Mouse (Mus musculus): Measurements from ENCODE around the gene Zfp651. TPM values are rescaled to one million over a fixed set of nuclear protein-coding genes. Genes with fewer than 3 reads are reported as not detected.

Gene Zfp651
- polyA plus RNA-seq, 1 experiment from 2014 or later = 16.5 TPM

GRCm38 (mm10) chr9:121719347-121720331 lies 39.5 kb upstream of the Zfp651 start:
- H3K4me3 ChIP-seq (ENCODE audit: control insufficient read depth in 1 of 2, insufficient read depth in 1 of 2, low read depth in 1 of 2, low read length in 2 of 2) = peak overlapping the region; percentile 70 to 73
- H3K4me1 ChIP-seq (ENCODE audit: control insufficient read depth in 2 of 2, insufficient read depth in 2 of 2, low read length in 2 of 2) = peaks cover 4 to 19% of the 10 kb centered on the region in 2 experiments
- peak overlapping the region; percentile 77 for H3K4me2 ChIP-seq (ENCODE audit: low read length)
- peak; percentile 66 for ATAC-seq (ENCODE audit: insufficient number of reproducible peaks, insufficient read depth, low FRiP score, low read depth)
- H3K9me3 ChIP-seq (ENCODE audit: control insufficient read depth, low read length) = no peaks in the 10 kb centered on the region
- peak overlapping the region; percentile 90 to 96 for H3K27ac ChIP-seq (replicated peaks in 1 of 2; ENCODE audit: control insufficient read depth in 1 of 2, insufficient read depth in 1 of 2, low read depth in 2 of 2, low read length in 2 of 2)
- no peaks in the 10 kb centered on the region for H3K27me3 ChIP-seq (ENCODE audit: control insufficient read depth, insufficient read depth, low read length)
- 1% methylated on average over 79 of the region's 87 CpGs for WGBS
- H3K9ac ChIP-seq (ENCODE audit: low read length) = peak overlapping the region; percentile 93
- peaks cover 7% of the 10 kb centered on the region; the same call in 1 of the 2 replicates for H3K36me3 ChIP-seq (ENCODE audit: control insufficient read depth, insufficient read depth, low read length)

- 89% methylated on average over 6 of the region's 6 CpGs for WGBS
- H3K9me3 ChIP-seq (ENCODE audit: control insufficient read depth, low read length) = no peaks in the 10 kb centered on the region
- peaks cover 72% of the 10 kb centered on the region for H3K36me3 ChIP-seq (ENCODE audit: control insufficient read depth, insufficient read depth, low read length)
- no peak for ATAC-seq (ENCODE audit: insufficient number of reproducible peaks, insufficient read depth, low FRiP score, low read depth)
- H3K27me3 ChIP-seq (ENCODE audit: control insufficient read depth, insufficient read depth, low read length) = no peaks in the 10 kb centered on the region
- no peak overlapping the region for H3K9ac ChIP-seq (ENCODE audit: low read length)
- no peak overlapping the region for H3K27ac ChIP-seq (replicated peaks in 1 of 2; ENCODE audit: control insufficient read depth in 1 of 2, insufficient read depth in 1 of 2, low read depth in 2 of 2, low read length in 2 of 2)
- no peak overlapping the region for H3K4me3 ChIP-seq (ENCODE audit: control insufficient read depth in 1 of 2, insufficient read depth in 1 of 2, low read depth in 1 of 2, low read length in 2 of 2)
- 0 out of 4 replicates have a peak, but pooled peaks cover 0 to 8% of the 10 kb centered on the region in 2 experiments for H3K4me1 ChIP-seq (ENCODE audit: control insufficient read depth in 2 of 2, insufficient read depth in 2 of 2, low read length in 2 of 2)
- H3K4me2 ChIP-seq (ENCODE audit: low read length) = no peak overlapping the region
Observed at GRCm38 (mm10) chr9:121740490-121740889, 18.6 kb upstream of the Zfp651 start.

- no peaks in the 10 kb centered on the region for H3K9me3 ChIP-seq (ENCODE audit: control insufficient read depth, low read length)
- no peak for ATAC-seq (ENCODE audit: insufficient number of reproducible peaks, insufficient read depth, low FRiP score, low read depth)
- WGBS = 85% methylated on average over 3 of the region's 3 CpGs
- no peak overlapping the region for H3K9ac ChIP-seq (ENCODE audit: low read length)
- peaks cover 72% of the 10 kb centered on the region for H3K36me3 ChIP-seq (ENCODE audit: control insufficient read depth, insufficient read depth, low read length)
- H3K27me3 ChIP-seq (ENCODE audit: control insufficient read depth, insufficient read depth, low read length) = no peaks in the 10 kb centered on the region
- H3K4me2 ChIP-seq (ENCODE audit: low read length) = no peak overlapping the region
- no peak overlapping the region for H3K4me3 ChIP-seq (ENCODE audit: control insufficient read depth in 1 of 2, insufficient read depth in 1 of 2, low read depth in 1 of 2, low read length in 2 of 2)
- H3K27ac ChIP-seq (replicated peaks in 1 of 2; ENCODE audit: control insufficient read depth in 1 of 2, insufficient read depth in 1 of 2, low read depth in 2 of 2, low read length in 2 of 2) = no peak overlapping the region
- 0 out of 4 replicates have a peak, but pooled peaks cover 0 to 8% of the 10 kb centered on the region in 2 experiments for H3K4me1 ChIP-seq (ENCODE audit: control insufficient read depth in 2 of 2, insufficient read depth in 2 of 2, low read length in 2 of 2)
Observed at GRCm38 (mm10) chr9:121741168-121741567, 18.0 kb upstream of the Zfp651 start.

- H3K9me3 ChIP-seq (ENCODE audit: control insufficient read depth, low read length) = no peaks in the 10 kb centered on the region
- no peak overlapping the region for H3K9ac ChIP-seq (ENCODE audit: low read length)
- ATAC-seq (ENCODE audit: insufficient number of reproducible peaks, insufficient read depth, low FRiP score, low read depth) = no peak
- peaks cover 0 to 8% of the 10 kb centered on the region in 2 experiments; a peak in 1 of 4 replicates for H3K4me1 ChIP-seq (ENCODE audit: control insufficient read depth in 2 of 2, insufficient read depth in 2 of 2, low read length in 2 of 2)
- no peak overlapping the region for H3K4me3 ChIP-seq (ENCODE audit: control insufficient read depth in 1 of 2, insufficient read depth in 1 of 2, low read depth in 1 of 2, low read length in 2 of 2)
- H3K4me2 ChIP-seq (ENCODE audit: low read length) = no peak overlapping the region
- no peaks in the 10 kb centered on the region for H3K27me3 ChIP-seq (ENCODE audit: control insufficient read depth, insufficient read depth, low read length)
- 83% methylated on average over 8 of the region's 8 CpGs for WGBS
- peaks cover 93% of the 10 kb centered on the region for H3K36me3 ChIP-seq (ENCODE audit: control insufficient read depth, insufficient read depth, low read length)
- no peak overlapping the region for H3K27ac ChIP-seq (replicated peaks in 1 of 2; ENCODE audit: control insufficient read depth in 1 of 2, insufficient read depth in 1 of 2, low read depth in 2 of 2, low read length in 2 of 2)
Observed at GRCm38 (mm10) chr9:121744051-121744450, 15.1 kb upstream of the Zfp651 start.

GRCm38 (mm10) chr9:121752774-121753173 lies 6.4 kb upstream of the Zfp651 start:
- Histone ChIP-seq H3K9me3 (ENCODE audit: control insufficient read depth, low read length) (no peaks in the 10 kb centered on the region), H3K4me1 (ENCODE audit: control insufficient read depth in 2 of 2, insufficient read depth in 2 of 2, low read length in 2 of 2) (no peaks in the 10 kb centered on the region; a peak in 1 of 4 replicates), H3K36me3 (ENCODE audit: control insufficient read depth, insufficient read depth, low read length) (peaks cover 92% of the 10 kb centered on the region), H3K27me3 (ENCODE audit: control insufficient read depth, insufficient read depth, low read length) (no peaks in the 10 kb centered on the region), H3K4me3 (ENCODE audit: control insufficient read depth in 1 of 2, insufficient read depth in 1 of 2, low read depth in 1 of 2, low read length in 2 of 2) (no peak overlapping the region), H3K4me2 (ENCODE audit: low read length) (no peak overlapping the region), H3K9ac (ENCODE audit: low read length) (no peak overlapping the region), H3K27ac (replicated peaks in 1 of 2; ENCODE audit: control insufficient read depth in 1 of 2, insufficient read depth in 1 of 2, low read depth in 2 of 2, low read length in 2 of 2) (no peak overlapping the region)
- no peak for ATAC-seq (ENCODE audit: insufficient number of reproducible peaks, insufficient read depth, low FRiP score, low read depth)
- 95% methylated on average over 9 of the region's 9 CpGs for WGBS

DNA sequence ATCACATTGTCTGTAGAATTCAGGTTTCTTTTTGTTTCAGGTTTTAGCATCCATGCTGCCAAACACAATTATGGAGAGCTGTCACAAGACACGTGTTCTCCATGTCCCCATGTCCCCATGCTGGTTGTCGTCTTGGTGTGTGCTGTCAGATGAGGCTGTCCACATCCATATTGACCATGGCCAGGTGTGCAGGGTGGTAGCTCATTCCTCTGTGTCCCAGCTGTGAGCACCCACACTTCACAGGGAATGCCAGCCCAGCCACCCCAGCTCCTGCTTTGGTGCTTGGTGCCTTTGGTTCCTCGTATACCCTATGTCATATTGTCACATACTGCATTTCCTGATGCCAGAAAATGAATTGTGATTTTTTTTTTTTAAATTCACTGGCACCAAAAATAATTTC lies 4.5 kb upstream of the Zfp651 start:
- Histone ChIP-seq H3K9me3 (ENCODE audit: control insufficient read depth, low read length) (no peaks in the 10 kb centered on the region), H3K27me3 (ENCODE audit: control insufficient read depth, insufficient read depth, low read length) (no peaks in the 10 kb centered on the region), H3K4me2 (ENCODE audit: low read length) (no peak overlapping the region), H3K9ac (ENCODE audit: low read length) (no peak overlapping the region), H3K4me1 (ENCODE audit: control insufficient read depth in 2 of 2, insufficient read depth in 2 of 2, low read length in 2 of 2) (peaks cover 6 to 11% of the 10 kb centered on the region in 2 experiments), H3K27ac (replicated peaks in 1 of 2; ENCODE audit: control insufficient read depth in 1 of 2, insufficient read depth in 1 of 2, low read depth in 2 of 2, low read length in 2 of 2) (no peak overlapping the region), H3K4me3 (ENCODE audit: control insufficient read depth in 1 of 2, insufficient read depth in 1 of 2, low read depth in 1 of 2, low read length in 2 of 2) (no peak overlapping the region), H3K36me3 (ENCODE audit: control insufficient read depth, insufficient read depth, low read length) (peaks cover 74% of the 10 kb centered on the region)
- 89% methylated on average over 3 of the region's 3 CpGs for WGBS
- ATAC-seq (ENCODE audit: insufficient number of reproducible peaks, insufficient read depth, low FRiP score, low read depth) = no peak

- Histone ChIP-seq H3K4me2 (ENCODE audit: low read length) (no peak overlapping the region), H3K36me3 (ENCODE audit: control insufficient read depth, insufficient read depth, low read length) (peaks cover 52% of the 10 kb centered on the region), H3K27me3 (ENCODE audit: control insufficient read depth, insufficient read depth, low read length) (no peaks in the 10 kb centered on the region), H3K27ac (replicated peaks in 1 of 2; ENCODE audit: control insufficient read depth in 1 of 2, insufficient read depth in 1 of 2, low read depth in 2 of 2, low read length in 2 of 2) (no peak overlapping the region), H3K9me3 (ENCODE audit: control insufficient read depth, low read length) (no peaks in the 10 kb centered on the region), H3K4me1 (ENCODE audit: control insufficient read depth in 2 of 2, insufficient read depth in 2 of 2, low read length in 2 of 2) (peaks cover 15 to 25% of the 10 kb centered on the region in 2 experiments), H3K9ac (ENCODE audit: low read length) (no peak overlapping the region), H3K4me3 (ENCODE audit: control insufficient read depth in 1 of 2, insufficient read depth in 1 of 2, low read depth in 1 of 2, low read length in 2 of 2) (no peak overlapping the region)
- no peak for ATAC-seq (ENCODE audit: insufficient number of reproducible peaks, insufficient read depth, low FRiP score, low read depth)
- 81% methylated on average over 3 of the region's 3 CpGs for WGBS
Observed at GRCm38 (mm10) chr9:121756785-121757184, 2.3 kb upstream of the Zfp651 start.
